Mouse (Mus musculus): ENCODE data around the gene Cbx4. TPM values are rescaled to one million over a fixed set of nuclear protein-coding genes. Genes with fewer than 3 reads are reported as not detected.
"Not testable (repeated sequence)": the region's sequence is repeated elsewhere in the genome, so short reads cannot be mapped to it uniquely, and the experiment has no call there.

Gene Cbx4
- polyA plus RNA-seq, 1 experiment from 2014 or later, result 2.4 TPM

DNA sequence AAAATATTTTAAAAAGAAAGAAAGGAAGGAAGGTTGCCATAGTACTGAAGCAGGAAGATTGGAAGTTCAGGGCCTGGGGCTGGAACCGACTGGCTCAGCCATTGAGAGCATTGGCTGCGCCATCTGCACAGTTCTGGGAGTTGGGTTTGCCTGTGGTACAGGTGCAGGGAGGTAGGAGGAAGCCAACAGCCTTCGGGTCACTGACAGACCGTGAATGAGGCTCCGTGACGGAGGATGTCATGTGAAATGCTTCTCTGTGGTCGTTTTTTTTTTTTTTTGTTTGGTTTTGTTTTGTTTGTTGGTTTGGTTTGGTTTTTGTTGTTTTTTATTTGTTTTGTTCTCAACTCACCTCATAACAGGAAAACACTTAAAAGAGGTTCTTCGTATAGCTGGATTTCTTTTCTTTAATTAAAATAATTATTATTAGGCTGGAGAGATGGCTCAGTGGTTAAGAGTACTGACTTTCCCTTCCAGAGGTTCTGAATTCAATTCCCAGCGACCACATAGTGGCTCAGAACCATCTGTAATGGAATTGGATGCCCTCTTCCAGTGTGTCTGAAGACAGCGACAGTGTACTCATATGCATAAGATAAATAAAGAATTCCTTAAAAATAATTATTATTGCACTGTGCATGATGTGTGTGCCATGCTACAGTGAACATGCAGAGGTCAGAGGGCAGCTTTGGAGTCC lies 22.7 kb upstream of the Cbx4 start:
- Histone ChIP-seq H3K36me3 (no peaks in the 10 kb centered on the region), H3K27me3 (peaks cover 18% of the 10 kb centered on the region; the same call in 1 of the 2 replicates), H3K9me3 (replicated peaks) (no peaks in the 10 kb centered on the region), H3K9ac (no peak overlapping the region), H3K4me1 (replicated peaks) (peaks cover 5% of the 10 kb centered on the region; the same call in 1 of the 2 replicates), H3K4me3 (replicated peaks) (no peak overlapping the region), H3K27ac (no peak overlapping the region), H3K4me2 (no peak overlapping the region)
- no peak for DNase-seq
- ATAC-seq (ENCODE audit: low read depth), result no peak
- 55% methylated on average over 10 of the region's 10 CpGs for WGBS (ENCODE audit: insufficient replicate concordance)

DNA sequence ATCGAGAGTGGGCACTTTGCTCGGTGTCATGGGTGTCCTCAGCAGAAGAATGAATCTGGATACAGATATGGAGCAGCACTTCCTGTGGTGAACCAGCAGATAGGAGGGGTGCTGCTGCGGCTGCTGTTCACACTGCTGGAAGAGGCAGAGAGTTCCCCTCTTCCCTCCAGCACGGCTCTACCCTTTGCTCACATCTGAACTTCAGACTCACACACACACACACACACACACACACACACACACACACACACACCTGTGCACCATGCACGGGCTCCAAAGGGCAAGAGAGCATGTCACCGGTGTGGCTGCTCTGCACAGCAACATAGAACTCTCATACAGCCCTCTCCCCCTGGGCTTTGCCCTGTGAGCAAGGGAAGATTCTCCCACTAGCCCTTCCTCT lies 20.3 kb upstream of the Cbx4 start:
- no peak overlapping the region for H3K27ac ChIP-seq
- peak; percentile 52 for ATAC-seq (ENCODE audit: low read depth)
- H3K27me3 ChIP-seq, result peaks cover 17% of the 10 kb centered on the region; the same call in 1 of the 2 replicates
- 18% methylated on average over 6 of the region's 6 CpGs for WGBS (ENCODE audit: insufficient replicate concordance)
- H3K4me2 ChIP-seq, result no peak overlapping the region
- DNase-seq, result no peak
- H3K9me3 ChIP-seq (replicated peaks), result no peaks in the 10 kb centered on the region
- no peaks in the 10 kb centered on the region for H3K36me3 ChIP-seq
- H3K4me3 ChIP-seq (replicated peaks), result no peak overlapping the region
- no peak overlapping the region for H3K9ac ChIP-seq
- H3K4me1 ChIP-seq (replicated peaks), result peaks cover 5% of the 10 kb centered on the region; the same call in 1 of the 2 replicates

DNA sequence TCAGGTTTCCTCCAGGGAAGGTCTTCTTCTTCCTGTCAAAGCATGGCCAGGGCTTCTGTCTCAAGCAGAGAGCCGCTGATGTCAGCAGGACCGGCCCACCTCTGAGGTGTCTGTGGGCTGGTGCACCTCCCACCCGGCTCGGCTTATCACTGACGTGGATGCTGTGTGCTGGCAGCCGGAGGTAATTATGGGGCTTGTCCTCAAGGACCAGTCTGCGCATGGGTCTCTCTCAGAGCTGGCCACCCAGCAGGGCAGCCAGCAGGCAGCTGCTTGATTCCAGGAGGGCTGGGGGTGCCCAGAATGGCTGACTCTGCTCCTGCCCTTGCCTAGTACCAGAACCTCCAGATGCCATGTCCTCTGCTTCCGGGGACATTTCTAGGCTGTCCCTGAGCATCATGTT lies 19.7 kb upstream of the Cbx4 start:
- 33% methylated on average over 8 of the region's 8 CpGs for WGBS (ENCODE audit: insufficient replicate concordance)
- Histone ChIP-seq H3K9ac (no peak overlapping the region), H3K27ac (no peak overlapping the region), H3K4me2 (no peak overlapping the region), H3K36me3 (no peaks in the 10 kb centered on the region), H3K27me3 (peaks cover 23% of the 10 kb centered on the region; the same call in 1 of the 2 replicates), H3K9me3 (replicated peaks) (no peaks in the 10 kb centered on the region), H3K4me1 (replicated peaks) (peaks cover 5% of the 10 kb centered on the region; the same call in 1 of the 2 replicates), H3K4me3 (replicated peaks) (no peak overlapping the region)
- DNase-seq (no peak), ATAC-seq (ENCODE audit: low read depth) (no peak)

DNA sequence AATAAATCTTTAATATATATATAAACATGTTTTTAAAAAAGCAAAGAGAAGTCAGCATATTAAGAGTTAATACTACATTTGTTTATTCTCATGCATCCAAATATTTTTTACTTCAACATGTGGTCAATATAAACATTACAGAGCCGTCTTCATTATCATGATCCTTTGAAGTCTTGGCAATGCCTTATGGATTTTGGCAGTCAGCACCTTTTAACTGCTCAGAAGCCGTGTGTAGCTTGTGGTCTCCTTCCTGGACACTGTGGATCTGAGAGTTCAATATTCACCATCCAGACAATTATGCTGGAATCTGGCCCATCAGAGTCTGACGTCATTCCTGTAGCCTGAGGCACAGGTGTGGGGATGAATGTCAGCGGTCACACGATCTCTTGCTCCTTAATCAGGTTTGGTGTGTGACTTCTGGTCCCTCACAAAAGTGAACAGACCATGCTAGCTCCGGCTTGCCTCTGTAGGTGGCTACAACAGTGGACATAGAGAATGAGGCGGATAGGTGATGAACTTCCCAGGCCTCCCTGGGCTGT lies 19.1 kb upstream of the Cbx4 start:
- Histone ChIP-seq H3K4me2 (no peak overlapping the region), H3K4me3 (replicated peaks) (no peak overlapping the region)
- no peak for ATAC-seq (ENCODE audit: low read depth)

DNA sequence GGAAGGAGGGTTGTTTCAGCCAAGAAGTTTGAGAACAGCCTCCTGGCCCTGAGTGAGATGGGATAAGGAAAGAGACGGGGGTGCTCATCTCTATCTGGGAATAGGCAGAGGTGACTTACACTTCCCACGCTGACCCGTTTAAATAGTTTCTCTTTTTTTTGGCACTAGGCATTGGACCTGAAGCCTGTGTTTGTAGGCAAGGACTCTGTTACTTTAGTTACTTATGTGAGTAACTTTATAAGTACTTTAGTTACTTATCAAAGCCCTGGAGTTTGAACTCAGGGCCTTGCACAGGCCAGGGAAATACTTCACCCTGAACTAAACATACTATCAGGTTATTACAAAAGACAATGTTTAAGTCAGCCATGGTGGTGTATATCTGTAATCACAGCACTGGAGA lies 18.0 kb upstream of the Cbx4 start:
- H3K27ac ChIP-seq, result no peak overlapping the region
- no peak overlapping the region for H3K4me2 ChIP-seq
- no peak overlapping the region for H3K4me3 ChIP-seq (replicated peaks)
- 57% methylated on average over 3 of the region's 3 CpGs for WGBS (ENCODE audit: insufficient replicate concordance)
- no peaks in the 10 kb centered on the region for H3K36me3 ChIP-seq
- DNase-seq (no peak), ATAC-seq (ENCODE audit: low read depth) (no peak)
- peaks cover 5% of the 10 kb centered on the region; the same call in 1 of the 2 replicates for H3K4me1 ChIP-seq (replicated peaks)
- no peak overlapping the region for H3K9ac ChIP-seq
- no peaks in the 10 kb centered on the region for H3K9me3 ChIP-seq (replicated peaks)
- peaks cover 29% of the 10 kb centered on the region; the same call in 1 of the 2 replicates for H3K27me3 ChIP-seq

More for the DNA sequence above, 19.1 kb upstream of the Cbx4 start:
- no peaks in the 10 kb centered on the region for H3K9me3 ChIP-seq (replicated peaks)
- H3K9ac ChIP-seq, result no peak overlapping the region
- H3K27me3 ChIP-seq, result peaks cover 24% of the 10 kb centered on the region; the same call in 1 of the 2 replicates
- no peaks in the 10 kb centered on the region for H3K36me3 ChIP-seq
- WGBS (ENCODE audit: insufficient replicate concordance), result 63% methylated on average over 7 of the region's 7 CpGs
- peaks cover 5% of the 10 kb centered on the region; the same call in 1 of the 2 replicates for H3K4me1 ChIP-seq (replicated peaks)
- no peak for DNase-seq
- H3K27ac ChIP-seq, result no peak overlapping the region

DNA sequence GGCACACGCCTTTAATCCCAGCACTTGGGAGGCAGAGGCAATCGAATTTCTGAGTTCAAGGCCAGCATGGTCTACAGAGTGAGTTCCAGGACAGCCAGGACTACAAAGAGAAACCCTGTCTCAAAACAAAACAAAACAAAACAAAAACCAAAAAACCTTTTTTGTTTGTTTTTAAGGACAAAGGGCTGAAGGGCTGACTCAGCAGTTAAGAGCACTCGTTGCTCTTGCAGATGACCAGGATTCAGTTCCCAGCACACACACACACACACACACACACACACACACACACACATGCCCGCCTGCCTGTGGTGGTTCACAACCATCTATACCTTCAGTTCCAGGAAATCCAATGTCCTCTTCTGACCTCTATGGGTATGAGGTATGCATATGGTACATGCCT lies 14.3 kb upstream of the Cbx4 start:
- not testable (repeated sequence) for DNase-seq; H3K9ac ChIP-seq; ATAC-seq (ENCODE audit: low read depth); H3K9me3 ChIP-seq (replicated peaks); H3K36me3 ChIP-seq; H3K4me1 ChIP-seq (replicated peaks); H3K4me3 ChIP-seq (replicated peaks); H3K27ac ChIP-seq; H3K4me2 ChIP-seq
- H3K27me3 ChIP-seq, result peaks cover 43% of the 10 kb centered on the region
- WGBS (ENCODE audit: insufficient replicate concordance), result 42% methylated on average over 4 of the region's 4 CpGs

DNA sequence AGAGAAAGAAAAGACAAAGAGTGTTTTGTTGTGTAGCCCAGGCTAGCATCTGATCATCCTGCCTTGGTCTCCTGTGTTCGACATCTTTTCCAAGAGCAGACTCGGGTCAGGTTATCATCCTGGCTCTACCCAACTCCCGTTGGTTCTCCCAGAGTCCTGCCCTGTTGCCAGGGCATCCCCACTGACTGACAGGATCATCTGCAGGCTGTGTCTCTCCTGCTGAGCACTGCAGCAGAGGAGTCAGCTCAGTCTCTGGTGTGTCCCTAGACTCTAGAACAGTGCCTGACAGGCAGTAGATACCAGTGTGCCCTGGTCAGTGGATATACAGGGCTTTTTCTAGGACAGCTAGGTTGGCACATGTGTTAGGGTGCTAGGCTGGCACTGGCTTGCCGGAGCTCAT lies 12.2 kb upstream of the Cbx4 start:
- H3K9me3 ChIP-seq (replicated peaks), result no peaks in the 10 kb centered on the region
- H3K4me3 ChIP-seq (replicated peaks), result no peak overlapping the region
- 57% methylated on average over 4 of the region's 4 CpGs for WGBS (ENCODE audit: insufficient replicate concordance)
- H3K27ac ChIP-seq, result no peak overlapping the region
- no peaks in the 10 kb centered on the region for H3K4me1 ChIP-seq (replicated peaks)
- ATAC-seq (ENCODE audit: low read depth) (no peak), DNase-seq (no peak)
- H3K9ac ChIP-seq, result no peak overlapping the region
- H3K4me2 ChIP-seq, result no peak overlapping the region
- H3K36me3 ChIP-seq, result no peaks in the 10 kb centered on the region
- H3K27me3 ChIP-seq, result peaks cover 61% of the 10 kb centered on the region

DNA sequence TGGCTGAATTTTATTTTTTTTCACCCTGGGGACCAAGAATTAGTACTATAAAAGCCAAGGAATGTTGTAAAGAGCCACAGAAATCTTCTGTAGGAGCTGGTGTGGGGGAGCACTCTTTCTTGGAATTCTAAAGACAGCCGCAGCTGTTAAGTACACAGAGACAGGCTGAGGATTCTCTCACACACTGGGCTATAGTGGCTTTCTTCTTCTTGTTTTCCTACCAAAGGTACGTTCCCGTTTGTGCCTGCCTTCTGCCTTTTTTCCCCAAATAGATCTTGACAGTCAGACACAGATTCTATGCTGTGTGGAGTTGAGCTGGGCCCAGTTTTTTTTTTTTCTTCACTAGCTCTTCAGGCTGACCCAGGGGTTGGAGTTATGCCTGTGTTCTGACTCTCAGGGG lies 9.4 kb upstream of the Cbx4 start:
- Histone ChIP-seq H3K27me3 (peaks cover 77% of the 10 kb centered on the region), H3K27ac (no peak overlapping the region)
- WGBS (ENCODE audit: insufficient replicate concordance), result 40% methylated on average over 3 of the region's 3 CpGs

DNA sequence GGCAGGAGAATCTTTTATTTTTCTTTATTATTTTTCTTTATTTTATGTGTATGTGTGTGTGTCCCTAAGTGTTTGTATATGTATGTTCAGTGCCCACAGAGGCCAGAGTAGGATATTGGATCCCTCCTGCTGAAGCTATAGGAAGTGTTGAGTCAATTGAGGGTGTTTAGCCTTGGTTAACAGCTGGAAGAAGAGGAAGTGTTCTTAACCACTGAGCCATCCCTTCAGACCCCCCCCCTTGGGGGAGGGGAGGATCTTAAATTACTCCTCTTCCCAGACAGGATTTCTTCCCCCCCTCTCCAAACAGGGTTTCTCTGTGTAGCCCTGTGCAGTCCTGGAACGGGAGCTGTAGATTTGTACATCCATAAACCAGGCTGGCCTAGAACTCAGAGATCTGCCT lies 7.3 kb upstream of the Cbx4 start:
- no peak overlapping the region for H3K9ac ChIP-seq
- no peak overlapping the region for H3K4me3 ChIP-seq (replicated peaks)
- H3K27me3 ChIP-seq, result peaks cover 88% of the 10 kb centered on the region
- ATAC-seq (ENCODE audit: low read depth) (no peak), DNase-seq (no peak)
- no peaks in the 10 kb centered on the region for H3K9me3 ChIP-seq (replicated peaks)
- 31% methylated on average over 1 of the region's 1 CpGs for WGBS (ENCODE audit: insufficient replicate concordance)
- H3K36me3 ChIP-seq, result no peaks in the 10 kb centered on the region
- no peak overlapping the region for H3K27ac ChIP-seq
- H3K4me2 ChIP-seq, result no peak overlapping the region
- peaks cover 21% of the 10 kb centered on the region for H3K4me1 ChIP-seq (replicated peaks)

More for the DNA sequence above, 9.4 kb upstream of the Cbx4 start:
- H3K4me2 ChIP-seq, result no peak overlapping the region
- ATAC-seq (ENCODE audit: low read depth), result no peak
- peaks cover under 1% of the 10 kb centered on the region; the same call in 1 of the 2 replicates for H3K4me1 ChIP-seq (replicated peaks)
- H3K9ac ChIP-seq, result no peak overlapping the region
- no peak for DNase-seq
- no peak overlapping the region for H3K4me3 ChIP-seq (replicated peaks)
- no peaks in the 10 kb centered on the region for H3K36me3 ChIP-seq
- no peaks in the 10 kb centered on the region for H3K9me3 ChIP-seq (replicated peaks)

DNA sequence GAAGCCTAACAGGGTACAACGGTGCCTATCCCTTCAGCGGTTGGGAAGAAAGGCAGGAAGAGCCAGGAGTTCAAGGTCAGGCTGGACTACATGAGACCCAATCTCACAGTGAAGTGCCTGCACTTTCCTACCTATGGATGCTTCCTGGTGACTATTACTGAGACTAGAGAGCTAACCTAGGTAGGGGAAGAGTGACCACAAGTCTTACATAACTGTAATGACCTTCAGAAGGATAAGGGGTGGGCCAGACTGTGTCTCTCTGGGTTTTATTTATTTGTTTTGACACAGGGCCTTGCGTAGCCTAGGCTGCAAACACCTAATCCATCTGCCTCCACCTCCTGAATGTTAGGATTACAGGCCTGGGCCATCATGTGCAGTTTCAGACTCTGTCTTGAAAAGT lies 6.3 kb upstream of the Cbx4 start:
- Histone ChIP-seq H3K36me3 (no peaks in the 10 kb centered on the region), H3K4me1 (replicated peaks) (peaks cover 30% of the 10 kb centered on the region), H3K9me3 (replicated peaks) (no peaks in the 10 kb centered on the region), H3K4me2 (no peak overlapping the region), H3K27me3 (peaks cover 91% of the 10 kb centered on the region), H3K27ac (no peak overlapping the region), H3K9ac (no peak overlapping the region), H3K4me3 (replicated peaks) (no peak overlapping the region)
- 61% methylated on average over 3 of the region's 3 CpGs for WGBS (ENCODE audit: insufficient replicate concordance)
- no peak for ATAC-seq (ENCODE audit: low read depth)
- DNase-seq, result no peak

DNA sequence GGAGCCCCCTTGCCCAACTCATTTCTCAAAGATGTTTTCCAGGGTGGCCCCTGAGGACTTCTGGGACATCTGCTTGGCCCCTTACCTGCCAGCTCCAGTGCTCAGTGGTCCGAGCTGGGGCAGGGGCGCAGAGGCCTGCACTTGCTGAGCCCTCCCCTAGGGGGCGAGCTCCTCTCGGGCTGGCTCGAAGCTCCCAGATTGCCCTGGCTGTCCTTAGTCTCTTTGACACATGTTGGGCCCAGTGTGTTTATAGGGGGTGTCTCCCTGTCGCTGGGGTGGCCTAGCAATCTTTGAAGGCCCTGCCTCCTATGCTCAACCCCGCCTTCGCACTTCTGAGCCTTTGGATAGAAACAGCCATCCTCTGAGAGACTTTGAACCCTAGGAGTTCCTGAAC lies 5.6 kb upstream of the Cbx4 start:
- Histone ChIP-seq H3K9me3 (replicated peaks) (no peaks in the 10 kb centered on the region), H3K27me3 (peaks cover 95% of the 10 kb centered on the region), H3K36me3 (no peaks in the 10 kb centered on the region), H3K4me2 (peak overlapping the region; percentile 60), H3K4me1 (replicated peaks) (peaks cover 36% of the 10 kb centered on the region), H3K27ac (no peak overlapping the region), H3K4me3 (replicated peaks) (peak overlapping the region; percentile 47; the same call in 1 of the 2 replicates), H3K9ac (no peak overlapping the region)
- ATAC-seq (ENCODE audit: low read depth) (peak; percentile 32), DNase-seq (no peak)
- 4% methylated on average over 8 of the region's 8 CpGs for WGBS (ENCODE audit: insufficient replicate concordance)

Measured in liver, embryonic 13.5 days (tissue).